Mouse (Mus musculus): ENCODE results near the gene Ppp1r15a.

DNA sequence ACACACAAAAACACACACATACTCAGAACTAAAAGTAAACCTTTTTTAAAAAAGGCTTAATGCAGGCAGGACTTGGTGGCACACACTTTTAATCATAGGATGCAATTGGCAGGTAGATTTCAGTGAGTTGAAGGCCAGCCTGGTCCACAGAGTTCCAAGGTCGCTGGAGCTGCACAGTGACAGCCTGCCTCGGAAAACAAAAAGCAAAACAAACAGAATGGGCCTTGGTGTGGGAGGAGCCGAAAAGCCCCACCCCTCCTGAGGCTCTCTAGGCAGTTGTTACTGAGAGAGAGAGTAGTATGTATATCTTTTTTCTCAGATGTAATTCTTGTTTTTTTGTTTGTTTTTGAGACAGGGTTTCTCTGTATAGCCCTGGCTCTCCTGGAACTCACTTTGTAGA, 34.8 kb downstream of the Ppp1r15a start:
- TF ChIP-seq POLR2A (IDR thresholded peaks at IDR 0.05; ENCODE audit: insufficient read depth, low read depth, low read length), result no peak
- no peak for TF ChIP-seq CTCF (IDR thresholded peaks at IDR 0.05; ENCODE audit: insufficient read depth, low read depth, low read length)
